Comparison of ENCODE assay signal across 9 mouse cellular contexts in the genomic region with DNA sequence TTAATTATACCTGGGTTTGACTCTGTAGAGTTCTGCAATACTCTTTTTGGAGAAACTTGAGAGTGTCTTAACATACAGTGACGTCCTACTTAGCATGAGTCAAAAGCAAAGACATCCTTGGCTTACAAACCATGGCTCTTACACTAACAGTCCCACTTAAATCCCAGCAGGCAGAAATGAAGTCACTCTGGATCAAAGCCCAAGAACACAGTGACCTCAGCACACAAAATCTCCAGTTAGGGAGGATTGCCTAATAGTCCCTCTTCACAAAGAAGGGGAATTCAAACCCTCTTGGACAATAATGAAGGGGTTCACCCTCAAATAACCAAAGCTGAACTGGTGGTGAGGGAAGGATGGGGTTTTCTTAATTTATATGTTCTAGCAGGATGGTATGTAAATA. TPM values are rescaled to one million over a fixed set of nuclear protein-coding genes. Genes with fewer than 3 reads are reported as not detected.
DNase-seq lines count a peak whose midpoint lies in the region; ATAC-seq and TF ChIP-seq lines count a peak whose summit lies in the region.
"Had no signal": no experiment of that assay in that cellular context is flagged by ENCODE, and none has a peak within 500 bp of the region (broad histone marks: within the 10 kb centered on the region; RNA-seq: fewer than 3 reads in every experiment).

No protein-coding gene starts in this region.

- H3K4me2 ChIP-seq in liver, embryonic 11.5 days: no peak overlapping the region
- no peak overlapping the region for H3K4me2 ChIP-seq in heart, embryonic 16.5 days (ENCODE audit: low read depth, low read length)

- no peak overlapping the region for H3K27ac ChIP-seq in liver, adult 2 months (replicated peaks; ENCODE audit: insufficient read depth, low read depth, low read length)
- H3K27ac ChIP-seq in liver, embryonic 11.5 days (ENCODE audit: low read depth, low read length): no peak overlapping the region
- H3K27ac ChIP-seq in heart, embryonic 16.5 days (ENCODE audit: low read length): peak overlapping the region; percentile 88

- no peaks in the 10 kb centered on the region for H3K27me3 ChIP-seq in liver, adult 2 months (ENCODE audit: control insufficient read depth, insufficient read depth, low read length)
- no peaks in the 10 kb centered on the region for H3K27me3 ChIP-seq in liver, embryonic 11.5 days (replicated peaks; ENCODE audit: control insufficient read depth, insufficient read depth, low read length)
- no peaks in the 10 kb centered on the region for H3K27me3 ChIP-seq in heart, embryonic 16.5 days (ENCODE audit: control insufficient read depth, insufficient read depth, low read length)

- H3K4me3 ChIP-seq in liver, adult 2 months (ENCODE audit: insufficient read depth, low read depth, low read length): no peak overlapping the region
- no peak overlapping the region for H3K4me3 ChIP-seq in liver, embryonic 11.5 days (ENCODE audit: low read depth, low read length)
- H3K4me3 ChIP-seq in heart, embryonic 16.5 days (ENCODE audit: low read length): no peak overlapping the region

- no peaks in the 10 kb centered on the region for H3K9me3 ChIP-seq in liver, embryonic 11.5 days (ENCODE audit: control insufficient read depth, low read length)
- H3K9me3 ChIP-seq in heart, embryonic 16.5 days (replicated peaks; ENCODE audit: control insufficient read depth, low read length): no peaks in the 10 kb centered on the region

- H3K36me3 ChIP-seq in liver, adult 2 months (ENCODE audit: control insufficient read depth, insufficient read depth, low read length): no peaks in the 10 kb centered on the region
- no peaks in the 10 kb centered on the region for H3K36me3 ChIP-seq in liver, embryonic 11.5 days (ENCODE audit: control insufficient read depth, insufficient read depth, low read length)
- no peaks in the 10 kb centered on the region for H3K36me3 ChIP-seq in heart, embryonic 16.5 days (ENCODE audit: control insufficient read depth, insufficient read depth)

- no peak for TF ChIP-seq POLR2A in liver, adult 2 months (IDR thresholded peaks at IDR 0.05; ENCODE audit: extremely low read depth, insufficient read depth, low read length)
- TF ChIP-seq POLR2A in brain, embryonic 14.5 days (IDR thresholded peaks at IDR 0.05; ENCODE audit: borderline replicate concordance, extremely low read depth, insufficient read depth, insufficient read length, poor library complexity, severe bottlenecking): no peak

- WGBS in liver, adult 2 months: 80% methylated on average over 1 of the region's 1 CpGs
- 74% methylated on average over 1 of the region's 1 CpGs for WGBS in liver, embryonic 11.5 days
- WGBS in heart, embryonic 16.5 days: 18% methylated on average over 1 of the region's 1 CpGs

- DNase-seq in liver, adult 2 months (ENCODE audit: extremely low read depth, low read depth, low spot score): peak; percentile 23
- DNase-seq in liver, embryonic 11.5 days (ENCODE audit: low spot score): no peak
- peak; percentile 59 for DNase-seq in brain, embryonic 14.5 days (ENCODE audit: low read depth)
- peak; percentile 72 for DNase-seq in lung, postnatal 36 days
- DNase-seq in thymus, postnatal 25 days: no peak
- DNase-seq in c-Kit-positive CD71-positive TER-119-positive erythroid progenitor cells, embryonic 14.5 days (ENCODE audit: low spot score): no peak
- DNase-seq: embryo, embryonic 11 days had no signal

- ATAC-seq in liver, embryonic 11.5 days (replicated peaks; ENCODE audit: low FRiP score): no peak
- peak; percentile 54 for ATAC-seq in heart, embryonic 16.5 days (replicated peaks; ENCODE audit: extremely low read depth, insufficient read depth, low FRiP score)
- no peak for ATAC-seq in granulocyte monocyte progenitor cell, adult 5-6 weeks (replicated peaks; ENCODE audit: poor library complexity, severe bottlenecking)

- H3K9ac ChIP-seq in liver, adult 2 months (ENCODE audit: low read depth, low read length): no peak overlapping the region
- no peak overlapping the region for H3K9ac ChIP-seq in liver, embryonic 11.5 days (ENCODE audit: low read depth, low read length)
- H3K9ac ChIP-seq in heart, embryonic 16.5 days (ENCODE audit: low read length): no peak overlapping the region; the same call in 1 of the 2 replicates

- no peaks in the 10 kb centered on the region for H3K79me2 ChIP-seq in liver, adult 2 months (ENCODE audit: control insufficient read depth, insufficient read depth, low read length)

- TF ChIP-seq CTCF in liver, adult 2 months (IDR thresholded peaks at IDR 0.05; ENCODE audit: low read depth, low read length): no peak
- TF ChIP-seq CTCF in brain, embryonic 14.5 days (IDR thresholded peaks at IDR 0.05; ENCODE audit: borderline replicate concordance, extremely low read depth, insufficient read depth, insufficient read length): no peak

- peaks cover 4% of the 10 kb centered on the region; the same call in 1 of the 2 replicates for H3K4me1 ChIP-seq in liver, adult 2 months (ENCODE audit: control insufficient read depth, insufficient read depth, low read length)
- no peaks in the 10 kb centered on the region for H3K4me1 ChIP-seq in liver, embryonic 11.5 days (replicated peaks; ENCODE audit: control insufficient read depth, insufficient read depth, low read length)
- H3K4me1 ChIP-seq in heart, embryonic 16.5 days (ENCODE audit: control insufficient read depth, insufficient read depth, low read length): peaks cover 38% of the 10 kb centered on the region

RNA-seq across cellular contexts. Expression of a gene that starts 48.0 kb away (rescaled TPM):
- total RNA-seq in liver, adult 2 months (2014; rRNA removed): 4.4 and 5.0 TPM in 2 replicates
- 1.8 and 1.9 TPM in 2 replicates for polyA plus RNA-seq in liver, adult 2 months (2012; rRNA removed)
- 107 and 118 TPM in 2 replicates for polyA plus RNA-seq in liver, embryonic 11.5 days (2014; fragmentation: Nextera tagmentation; extraction: Ambion mirVana)
- polyA plus RNA-seq in brain, embryonic 14.5 days (2012; rRNA removed): 54.2 and 79.7 TPM in 2 replicates
- polyA plus RNA-seq in heart, embryonic 16.5 days (2015; fragmentation: Nextera tagmentation; extraction: Ambion mirVana): 420 and 441 TPM in 2 replicates
- total RNA-seq in granulocyte monocyte progenitor cell, adult 5-6 weeks (2014; fragmentation: Nextera tagmentation): 2.7 TPM in 1 of 2 replicates, not detected in the other
- 0.56 TPM in 1 of 2 replicates, not detected in the other for total RNA-seq in granulocyte monocyte progenitor cell, adult 5-6 weeks (2017)

Comparison
In these comparisons a context has a peak if more than half of its experiments do, and no peak if none do; other contexts are left out.
1. DNase-seq: peak in liver, adult 2 months (single experiment), brain, embryonic 14.5 days (single experiment) and lung, postnatal 36 days (single experiment); none in liver, embryonic 11.5 days (single experiment), thymus, postnatal 25 days (single experiment) and c-Kit-positive CD71-positive TER-119-positive erythroid progenitor cells, embryonic 14.5 days (single experiment).
2. RNA of a gene that starts 48.0 kb away (polyA plus RNA-seq): 420 to 441 TPM in heart, embryonic 16.5 days, 107 to 118 TPM in liver, embryonic 11.5 days and 54.2 to 79.7 TPM in brain, embryonic 14.5 days; 1.8 to 1.9 TPM in liver, adult 2 months; every median in the first group is over 10 times any median in the second.